Mouse (Mus musculus) CH12.LX (cell line): ENCODE measurements around the gene Erf. TPM values are rescaled to one million over a fixed set of nuclear protein-coding genes. Genes with fewer than 3 reads are reported as not detected.
A peak's percentile ranks its signal among the peaks of the same experiment; 100 is the strongest.

Experiments used
- DNase-seq: peaks from one replicate; pipeline ENCODE4 v3.0.0-alpha.2; 2013; ENCODE audit errors: extremely low read depth
- H3K27ac ChIP-seq: 2 replicates; pipeline ENCODE4 v1.5.1; 2012; ENCODE audit warnings: low read depth, mild to moderate bottlenecking, control low read depth, moderate library complexity; ENCODE audit not compliant: insufficient read depth
- H3K27me3 ChIP-seq: replicated peaks from 2 replicates; pipeline ENCODE3; 2012; ENCODE audit warnings: inconsistent platforms
- H3K36me3 ChIP-seq, 2 experiments: replicated peaks in 1 of 2; 2 replicates each; pipeline versions ENCODE3 to v1.6.1; 2012; ENCODE audit warnings: inconsistent platforms in 1 of 2, low read length in 1 of 2, mild to moderate bottlenecking in 1 of 2, mixed read lengths in 1 of 2, moderate library complexity in 1 of 2; ENCODE audit not compliant: control insufficient read depth in 1 of 2, insufficient read depth in 1 of 2
- H3K4me1 ChIP-seq, 2 experiments: 2 replicates each; pipeline ENCODE4 v1.6.1; 2012; ENCODE audit warnings: inconsistent platforms in 1 of 2, moderate library complexity in 1 of 2; ENCODE audit not compliant: insufficient read depth in 2 of 2, control insufficient read depth in 1 of 2
- H3K4me2 ChIP-seq: 2 replicates; pipeline ENCODE4 v1.6.1; 2012; ENCODE audit warnings: low read depth, mild to moderate bottlenecking, control low read depth; ENCODE audit not compliant: poor library complexity, insufficient read depth, severe bottlenecking
- H3K4me3 ChIP-seq, 3 experiments: fragments of 150-350 bp in 1 of 3; sonication (generic) in 1 of 3; replicated peaks in 1 of 3; 2 replicates each; pipeline versions ENCODE3 to v1.5.1; 2011 to 2012; ENCODE audit warnings: low read depth in 2 of 3, low read length in 2 of 3, mild to moderate bottlenecking in 2 of 3, moderate library complexity in 2 of 3, control low read depth in 1 of 3, improper control_type of control experiment in 1 of 3, inconsistent platforms in 1 of 3, mixed read lengths in 1 of 3; ENCODE audit not compliant: poor library complexity in 1 of 3
- H3K79me2 ChIP-seq: replicated peaks from 2 replicates; pipeline ENCODE4 v1.6.1; 2012; ENCODE audit warnings: mild to moderate bottlenecking, moderate library complexity; ENCODE audit not compliant: control insufficient read depth, poor library complexity, insufficient read depth, severe bottlenecking; ENCODE audit errors: extremely low read depth
- H3K9ac ChIP-seq: 2 replicates; pipeline ENCODE4 v1.6.1; 2012; ENCODE audit warnings: low read depth, mild to moderate bottlenecking, control low read depth, moderate library complexity; ENCODE audit not compliant: insufficient read depth
- H3K9me3 ChIP-seq: replicated peaks from 2 replicates; pipeline ENCODE3; 2012; ENCODE audit warnings: low read length, inconsistent platforms, mixed read lengths
- CHD1 ChIP-seq: IDR thresholded peaks from 2 replicates; pipeline ENCODE4 v1.6.1; 2012; ENCODE audit warnings: low read depth, low read length, improper control_type of control experiment, inconsistent platforms
- CTCF ChIP-seq, 2 experiments: IDR thresholded peaks in 1 of 2; conservative IDR thresholded peaks in 1 of 2; 2 replicates each; pipeline ENCODE4 v1.5.1; 2011 to 2012; ENCODE audit warnings: low read depth in 2 of 2, low read length in 2 of 2, improper control_type of control experiment in 1 of 2, inconsistent platforms in 1 of 2, mild to moderate bottlenecking in 1 of 2, moderate library complexity in 1 of 2
- EP300 ChIP-seq: IDR thresholded peaks from 2 replicates; pipeline ENCODE4 v1.6.1; 2011; ENCODE audit warnings: low read length, improper control_type of control experiment
- ETS1 ChIP-seq: conservative IDR thresholded peaks from 2 replicates; pipeline ENCODE4 v1.6.1; 2012; ENCODE audit warnings: low read depth, mild to moderate bottlenecking, inconsistent platforms, low read length, improper control_type of control experiment, moderate library complexity
- GABPA ChIP-seq: IDR thresholded peaks from 2 replicates; pipeline ENCODE4 v1.6.1; 2012; ENCODE audit warnings: low read depth, low read length, improper control_type of control experiment, inconsistent platforms; ENCODE audit not compliant: insufficient replicate concordance
- IRF4 ChIP-seq: IDR thresholded peaks from 2 replicates; pipeline ENCODE4 v1.6.1; 2014; ENCODE audit warnings: low read depth, mild to moderate bottlenecking, inconsistent platforms, low read length, improper control_type of control experiment
- KAT2A ChIP-seq: IDR thresholded peaks from 2 replicates; pipeline ENCODE4 v1.6.1; 2012; ENCODE audit warnings: low read length, improper control_type of control experiment, inconsistent platforms; ENCODE audit not compliant: insufficient replicate concordance
- MAX ChIP-seq: IDR thresholded peaks from 2 replicates; pipeline ENCODE4 v1.6.1; 2011; ENCODE audit warnings: low read length, improper control_type of control experiment
- MXI1 ChIP-seq: IDR thresholded peaks from 2 replicates; pipeline ENCODE4 v1.6.1; 2011; ENCODE audit warnings: mild to moderate bottlenecking, low read depth, low read length, improper control_type of control experiment
- NRF1 ChIP-seq: IDR thresholded peaks from 2 replicates; pipeline ENCODE4 v1.6.1; 2014; ENCODE audit warnings: low read depth, mild to moderate bottlenecking, inconsistent platforms, low read length, improper control_type of control experiment, moderate library complexity
- POLR2A ChIP-seq: IDR thresholded peaks from 2 replicates; pipeline ENCODE4 v1.6.1; 2011; ENCODE audit warnings: low read depth, mild to moderate bottlenecking, improper control_type of control experiment, low read length
- RCOR1 ChIP-seq: conservative IDR thresholded peaks from 2 replicates; pipeline ENCODE4 v1.6.1; 2012; ENCODE audit warnings: low read depth, mild to moderate bottlenecking, inconsistent platforms, low read length, improper control_type of control experiment
- SMC3 ChIP-seq: IDR thresholded peaks from 2 replicates; pipeline ENCODE4 v1.6.1; 2011; ENCODE audit warnings: low read depth, low read length, improper control_type of control experiment
- UBTF ChIP-seq: IDR thresholded peaks from 2 replicates; pipeline ENCODE4 v1.6.1; 2012; ENCODE audit warnings: low read depth, mild to moderate bottlenecking, inconsistent platforms, low read length, improper control_type of control experiment, moderate library complexity
- ZNF384 ChIP-seq: IDR thresholded peaks from 2 replicates; pipeline ENCODE4 v1.6.1; 2012; ENCODE audit warnings: low read depth, low read length, improper control_type of control experiment, inconsistent platforms
- dilution Hi-C: fragments of 300-500 bp; cut with MboI; formaldehyde crosslinking; loops from 2 replicates; pipeline ENCODE4 v1.14.3; 2020; ENCODE audit warnings: low sequenced_read_pairs; ENCODE audit not compliant: extremely low pct_unique_long_range_greater_than_20kb, extremely low pct_ligation_motif_present
- in situ Hi-C: fragments of 300-500 bp; cut with MboI; formaldehyde crosslinking; loops from 3 replicates; pipeline ENCODE4 v1.14.3; 2019; ENCODE audit warnings: low sequenced_read_pairs, low pct_ligation_motif_present, low pct_unique_long_range_greater_than_20kb, mixed read lengths
- polyA plus RNA-seq: library from polyadenylated mRNA; unstranded; fragments of >175 nt; gene quantifications from 2 replicates; pipeline ENCODE4 v1.2.1, GENCODE M21; 2012; ENCODE audit warnings: low read depth; ENCODE audit not compliant: insufficient read length
- total RNA-seq, 2 experiments: library from RNA; depleted of rRNA; stranded (reverse); fragments of 300-350 nt in 1 of 2; fragments of >200 nt in 1 of 2; gene quantifications; 2 replicates each; pipeline ENCODE4 v1.2.3; 2012 to 2014

The Erf gene
- total and polyA plus RNA-seq, 3 experiments = 6.1 to 15.4 (median 13.2) TPM

- no peaks in the 10 kb centered on the region for H3K27me3 ChIP-seq
- H3K4me1 ChIP-seq = peaks cover 6 to 20% of the 10 kb centered on the region in 2 experiments; a peak in 3 of 4 replicates
- no peak for DNase-seq
- dilution Hi-C loops = no loop called here
- in situ Hi-C loops = no loop called here
- H3K27ac ChIP-seq = no peak overlapping the region
- peaks cover 82 to 88% of the 10 kb centered on the region in 2 experiments for H3K36me3 ChIP-seq
- no peak overlapping the region for H3K4me3 ChIP-seq
- TF ChIP-seq CHD1 (no peak), ETS1 (no peak), ZNF384 (no peak), UBTF (no peak), GABPA (no peak), NRF1 (no peak), KAT2A (no peak), MAX (no peak), POLR2A (no peak), RCOR1 (no peak), IRF4 (no peak)
- TF ChIP-seq, all 38 proteins: peak for 0
- Histone ChIP-seq H3K9ac (no peak overlapping the region), H3K4me2 (no peak overlapping the region), H3K79me2 (peaks cover 6% of the 10 kb centered on the region), H3K9me3 (peaks cover 11% of the 10 kb centered on the region)
These were observed 37.5 kb upstream of the Erf start for GRCm38 (mm10) chr7:25288011-25288410.

DNA sequence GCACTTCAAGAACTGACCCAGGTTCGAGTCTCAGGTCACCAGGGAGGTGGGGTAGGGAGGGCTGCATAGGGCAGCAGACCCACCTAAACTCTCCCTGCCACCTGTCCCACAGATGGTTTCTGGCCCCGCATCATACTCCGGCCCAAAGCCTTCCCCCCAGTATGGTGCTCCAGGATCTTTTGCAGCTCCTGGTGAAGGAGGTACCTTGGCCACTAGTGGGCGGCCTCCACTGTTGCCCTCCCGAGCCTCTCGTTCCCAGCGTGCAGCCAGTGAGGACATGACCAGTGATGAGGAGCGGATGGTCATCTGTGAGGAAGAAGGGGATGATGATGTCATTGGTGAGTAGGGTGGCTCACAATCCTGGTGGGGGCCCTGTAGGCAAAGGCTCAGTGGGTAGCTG lies 36.4 kb upstream of the Erf start:
- Histone ChIP-seq H3K9ac (no peak overlapping the region), H3K27ac (no peak overlapping the region), H3K9me3 (peaks cover 11% of the 10 kb centered on the region), H3K4me1 (peaks cover 6 to 23% of the 10 kb centered on the region in 2 experiments; a peak in 3 of 4 replicates), H3K79me2 (peaks cover 9% of the 10 kb centered on the region), H3K4me3 (no peak overlapping the region), H3K36me3 (peaks cover 72 to 78% of the 10 kb centered on the region in 2 experiments), H3K4me2 (no peak overlapping the region), H3K27me3 (no peaks in the 10 kb centered on the region)
- dilution Hi-C loops = no loop called here
- DNase-seq = no peak
- in situ Hi-C loops = no loop called here
- TF ChIP-seq SMC3 (peak; percentile 21; the same call in 1 of the 2 replicates), CTCF (conservative IDR thresholded peaks at IDR 0.05 in 1 of 2, IDR thresholded peaks at IDR 0.05 in 1 of 2; ENCODE audit: low read depth in 2 of 2, low read length in 2 of 2) (peak in 1 of 2 experiments; percentile 36; a peak in 2 of 4 replicates), UBTF (no peak), EP300 (no peak), MXI1 (no peak)
